Mouse (Mus musculus): ENCODE measurements at regions not wholly inside any gene's neighbourhood (a gene's known extent, or its start where the extent isn't known, plus 50 kb on each side); places are given as distances from the start of the nearest gene placed in this dataset.

GRCm38 (mm10) chr2:172773176-172773575 is 166.9 kb downstream of the Bmp7 start:
- DNase-seq (ENCODE audit: low spot score in 2 of 2), result peak; percentile 34 to 82

GRCm38 (mm10) chr2:172776485-172776884 is 163.6 kb downstream of the Bmp7 start:
- no peak for DNase-seq (ENCODE audit: low spot score in 2 of 2)

- no peak for DNase-seq (ENCODE audit: low spot score in 2 of 2)
Measured at GRCm38 (mm10) chr2:172777774-172778173, 162.3 kb downstream of the Bmp7 start.

- no peak for DNase-seq (ENCODE audit: low spot score in 2 of 2)
Measured at GRCm38 (mm10) chr2:172779096-172779495, 161.0 kb downstream of the Bmp7 start.

- no peak for DNase-seq (ENCODE audit: low spot score in 2 of 2)
Measured at GRCm38 (mm10) chr2:172782686-172783085, 157.4 kb downstream of the Bmp7 start.

- no peak for DNase-seq (ENCODE audit: low spot score in 2 of 2)
Measured at GRCm38 (mm10) chr2:172786297-172786696, 153.8 kb downstream of the Bmp7 start.

GRCm38 (mm10) chr2:172787203-172787944 is 152.7 kb downstream of the Bmp7 start:
- DNase-seq (ENCODE audit: low spot score in 2 of 2), result no peak

- DNase-seq (ENCODE audit: low spot score in 2 of 2), result no peak
Measured at GRCm38 (mm10) chr2:172789260-172789659, 150.9 kb downstream of the Bmp7 start.

GRCm38 (mm10) chr2:172792555-172792954 is 147.6 kb downstream of the Bmp7 start:
- no peak for DNase-seq (ENCODE audit: low spot score in 2 of 2)

- DNase-seq (ENCODE audit: low spot score in 2 of 2), result no peak
Measured at GRCm38 (mm10) chr2:172793991-172794390, 146.1 kb downstream of the Bmp7 start.

- no peak for DNase-seq (ENCODE audit: low spot score in 2 of 2)
Measured at GRCm38 (mm10) chr2:172794771-172795170, 145.3 kb downstream of the Bmp7 start.

- no peak for DNase-seq (ENCODE audit: low spot score in 2 of 2)
Measured at GRCm38 (mm10) chr2:172796104-172796503, 144.0 kb downstream of the Bmp7 start.

GRCm38 (mm10) chr2:172796955-172797354 is 143.2 kb downstream of the Bmp7 start:
- DNase-seq (ENCODE audit: low spot score in 2 of 2), result no peak

- no peak for DNase-seq (ENCODE audit: low spot score in 2 of 2)
Measured at GRCm38 (mm10) chr2:172799951-172800350, 140.2 kb downstream of the Bmp7 start.

- no peak for DNase-seq (ENCODE audit: low spot score in 2 of 2)
Measured at GRCm38 (mm10) chr2:172800801-172801200, 139.3 kb downstream of the Bmp7 start.

GRCm38 (mm10) chr2:172801804-172802203 is 138.3 kb downstream of the Bmp7 start:
- no peak for DNase-seq (ENCODE audit: low spot score in 2 of 2)

- no peak for DNase-seq (ENCODE audit: low spot score in 2 of 2)
Measured at GRCm38 (mm10) chr2:172807446-172807845, 132.7 kb downstream of the Bmp7 start.

- DNase-seq (ENCODE audit: low spot score in 2 of 2), result no peak
Measured at GRCm38 (mm10) chr2:172809306-172809705, 130.8 kb downstream of the Bmp7 start.

- no peak for DNase-seq (ENCODE audit: low spot score in 2 of 2)
Measured at GRCm38 (mm10) chr2:172813319-172813718, 126.8 kb downstream of the Bmp7 start.

GRCm38 (mm10) chr2:172813906-172814305 is 126.2 kb downstream of the Bmp7 start:
- DNase-seq (ENCODE audit: low spot score in 2 of 2), result no peak

- no peak for DNase-seq (ENCODE audit: low spot score in 2 of 2)
Measured at GRCm38 (mm10) chr2:172815146-172815545, 125.0 kb downstream of the Bmp7 start.

GRCm38 (mm10) chr2:172817058-172817745 is 122.9 kb downstream of the Bmp7 start:
- DNase-seq (ENCODE audit: low spot score in 2 of 2), result no peak
